Mouse (Mus musculus) stomach, embryonic 16.5 days (tissue): Measurements from ENCODE around the gene Ctsh. TPM values are rescaled to one million over a fixed set of nuclear protein-coding genes. Genes with fewer than 3 reads are reported as not detected.
"Not testable (repeated sequence)": the region's sequence is repeated elsewhere in the genome, so short reads cannot be mapped to it uniquely, and the experiment has no call there.

Source experiments
- ATAC-seq: fragments of 200-750 bp; cut with Nextera tagmentation; 2 replicates; pipeline ENCODE4 v1.8.0; 2017; ENCODE audit warnings: moderate number of reproducible peaks, moderate TSS enrichment; ENCODE audit not compliant: insufficient read depth, low FRiP score
- H3K27ac ChIP-seq: fragments of 300-500 bp; sonication (generic); 2 replicates; pipeline ENCODE4 v1.5.1; 2014; ENCODE audit warnings: low read length
- H3K27me3 ChIP-seq: fragments of 300-500 bp; sonication (generic); 2 replicates; pipeline ENCODE4 v1.6.1; 2014; ENCODE audit warnings: low read length, control low read depth, mixed read lengths; ENCODE audit not compliant: control insufficient read depth, insufficient read depth
- H3K36me3 ChIP-seq: fragments of 300-500 bp; sonication (generic); 2 replicates; pipeline ENCODE4 v1.6.1; 2014; ENCODE audit warnings: low read length; ENCODE audit not compliant: control insufficient read depth, insufficient read depth
- H3K4me1 ChIP-seq: fragments of 300-500 bp; sonication (generic); 2 replicates; pipeline ENCODE4 v1.6.1; 2014; ENCODE audit warnings: low read length, control low read depth, mixed read lengths; ENCODE audit not compliant: control insufficient read depth, insufficient read depth
- H3K4me2 ChIP-seq: fragments of 300-500 bp; sonication (generic); 2 replicates; pipeline ENCODE4 v1.6.1; 2014; ENCODE audit warnings: low read depth, low read length, mixed read lengths
- H3K4me3 ChIP-seq: fragments of 300-500 bp; sonication (generic); replicated peaks from 2 replicates; pipeline ENCODE4 v1.5.1; 2014; ENCODE audit warnings: mild to moderate bottlenecking, low read length
- H3K9ac ChIP-seq: fragments of 300-500 bp; sonication (generic); 2 replicates; pipeline ENCODE4 v1.6.1; 2014; ENCODE audit warnings: low read length
- H3K9me3 ChIP-seq: fragments of 300-500 bp; sonication (generic); replicated peaks from 2 replicates; pipeline ENCODE4 v1.6.1; 2016; ENCODE audit warnings: low read length, control low read depth; ENCODE audit not compliant: control insufficient read depth
- WGBS: fragments of 180-500 bp; shearing (Covaris S2); extraction: QIAGEN DNeasy Blood & Tissue Kit; methylation state at CpG from one replicate; pipeline ENCODE4 v1.1.7; 2014; 5-methylcytosine and 5-hydroxymethylcytosine counted together
- polyA plus RNA-seq: library from polyadenylated mRNA; unstranded; fragments of >200 nt; fragmentation: Nextera tagmentation; extraction: Ambion mirVana; gene quantifications from 2 replicates; pipeline ENCODE4 v1.2.1, GENCODE M21; 2015

Gene Ctsh
- polyA plus RNA-seq, 1 experiment from 2014 or later: 100 TPM

- ATAC-seq: no peak
- Histone ChIP-seq H3K27ac (peak overlapping the region; percentile 48), H3K9me3 (no peaks in the 10 kb centered on the region), H3K4me1 (peaks cover 4% of the 10 kb centered on the region; the same call in 1 of the 2 replicates), H3K9ac (no peak overlapping the region), H3K27me3 (no peaks in the 10 kb centered on the region), H3K4me2 (no peak overlapping the region), H3K4me3 (no peak overlapping the region), H3K36me3 (no peaks in the 10 kb centered on the region)
- WGBS: 72% methylated on average over 6 of the region's 6 CpGs
Observed at GRCm38 (mm10) chr9:90068786-90069185, 14.8 kb downstream of the Ctsh start.

- Histone ChIP-seq H3K4me1 (peaks cover 4% of the 10 kb centered on the region; the same call in 1 of the 2 replicates), H3K27ac (peak overlapping the region; percentile 48), H3K9ac (no peak overlapping the region), H3K9me3 (no peaks in the 10 kb centered on the region), H3K27me3 (no peaks in the 10 kb centered on the region), H3K36me3 (no peaks in the 10 kb centered on the region), H3K4me2 (no peak overlapping the region), H3K4me3 (no peak overlapping the region)
- peak; percentile 88; the same call in 1 of the 2 replicates for ATAC-seq
- 56% methylated on average over 7 of the region's 7 CpGs for WGBS
Observed at GRCm38 (mm10) chr9:90069485-90069884, 15.5 kb downstream of the Ctsh start.

GRCm38 (mm10) chr9:90070174-90070573, 16.2 kb downstream of the Ctsh start:
- Histone ChIP-seq H3K4me1 (peaks cover 4% of the 10 kb centered on the region; the same call in 1 of the 2 replicates), H3K27me3 (no peaks in the 10 kb centered on the region), H3K9ac (no peak overlapping the region), H3K4me2 (no peak overlapping the region), H3K27ac (peak overlapping the region; percentile 2; the same call in 1 of the 2 replicates), H3K4me3 (no peak overlapping the region), H3K9me3 (no peaks in the 10 kb centered on the region), H3K36me3 (no peaks in the 10 kb centered on the region)
- ATAC-seq: no peak
- WGBS: 81% methylated on average over 7 of the region's 7 CpGs

GRCm38 (mm10) chr9:90075336-90075735, 21.4 kb downstream of the Ctsh start:
- no peaks in the 10 kb centered on the region for H3K9me3 ChIP-seq
- WGBS: 81% methylated on average over 4 of the region's 4 CpGs
- no peaks in the 10 kb centered on the region for H3K27me3 ChIP-seq
- no peak overlapping the region for H3K27ac ChIP-seq
- no peaks in the 10 kb centered on the region for H3K4me1 ChIP-seq
- H3K9ac ChIP-seq: no peak overlapping the region
- H3K4me2 ChIP-seq: no peak overlapping the region
- no peak overlapping the region for H3K4me3 ChIP-seq
- ATAC-seq: no peak
- no peaks in the 10 kb centered on the region for H3K36me3 ChIP-seq

GRCm38 (mm10) chr9:90076131-90076530, 22.2 kb downstream of the Ctsh start:
- H3K27ac ChIP-seq: no peak overlapping the region
- no peaks in the 10 kb centered on the region for H3K4me1 ChIP-seq
- no peaks in the 10 kb centered on the region for H3K9me3 ChIP-seq
- no peak overlapping the region for H3K9ac ChIP-seq
- 84% methylated on average over 5 of the region's 5 CpGs for WGBS
- H3K4me3 ChIP-seq: no peak overlapping the region
- H3K27me3 ChIP-seq: no peaks in the 10 kb centered on the region
- no peaks in the 10 kb centered on the region for H3K36me3 ChIP-seq
- H3K4me2 ChIP-seq: no peak overlapping the region
- no peak for ATAC-seq

DNA sequence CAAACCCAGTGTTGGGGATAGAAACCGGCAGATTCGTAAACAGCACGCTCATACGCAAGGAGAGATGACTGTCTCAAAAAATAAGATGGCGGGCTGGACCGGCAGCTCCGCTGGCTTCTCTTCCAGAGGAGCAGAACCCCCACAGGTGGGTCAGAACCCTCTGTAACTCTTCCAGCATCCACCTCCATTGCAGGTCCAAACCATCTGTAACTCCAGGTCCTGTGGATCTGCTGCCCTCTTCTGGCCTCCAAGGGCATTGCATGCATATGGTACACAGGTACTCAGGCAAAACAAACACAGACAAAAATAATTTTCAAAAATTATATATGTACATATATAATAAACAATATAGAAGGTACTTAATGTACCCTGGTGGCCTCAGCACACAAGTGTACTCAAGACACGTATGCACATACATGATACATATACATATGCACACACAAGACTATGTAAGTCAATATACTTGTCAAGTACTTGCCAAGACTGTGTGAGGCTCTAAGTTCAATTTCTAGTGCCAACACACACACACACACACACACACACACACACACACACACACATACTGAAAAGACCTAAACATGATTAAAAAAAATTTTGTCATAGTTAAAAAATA, 23.0 kb downstream of the Ctsh start:
- Histone ChIP-seq H3K4me3 (no peak overlapping the region), H3K27me3 (no peaks in the 10 kb centered on the region), H3K4me1 (no peaks in the 10 kb centered on the region), H3K9me3 (no peaks in the 10 kb centered on the region), H3K27ac (no peak overlapping the region), H3K36me3 (no peaks in the 10 kb centered on the region), H3K4me2 (no peak overlapping the region), H3K9ac (no peak overlapping the region)
- WGBS: 57% methylated on average over 8 of the region's 8 CpGs
- ATAC-seq: peak; percentile 29; the same call in 1 of the 2 replicates

GRCm38 (mm10) chr9:90081961-90082360, 28.0 kb downstream of the Ctsh start:
- H3K4me3 ChIP-seq, H3K27ac ChIP-seq, H3K9me3 ChIP-seq, H3K9ac ChIP-seq, H3K4me1 ChIP-seq, ATAC-seq, H3K27me3 ChIP-seq, H3K36me3 ChIP-seq, H3K4me2 ChIP-seq: not testable (repeated sequence)
- WGBS: 80% methylated on average over 6 of the region's 6 CpGs

DNA sequence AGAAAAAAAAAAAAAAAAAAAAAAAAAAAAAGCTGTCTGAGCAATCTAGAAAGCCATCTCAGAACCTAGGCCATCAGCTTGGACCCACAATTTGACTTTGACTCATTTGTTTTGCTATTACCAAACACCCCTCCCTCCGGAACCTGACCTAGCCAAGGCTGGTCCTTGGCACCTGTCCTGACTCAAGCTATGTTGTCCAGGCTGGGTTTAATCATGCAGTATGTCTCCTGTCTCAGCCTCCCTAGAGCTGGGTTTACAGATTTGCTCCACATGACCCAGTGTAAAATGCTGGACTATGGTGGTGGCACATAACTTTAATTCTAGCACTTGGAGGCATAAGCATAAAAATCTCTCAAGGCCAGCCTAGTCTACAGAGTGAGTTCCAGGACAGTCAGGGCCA, 29.0 kb downstream of the Ctsh start:
- Histone ChIP-seq H3K4me3 (no peak overlapping the region), H3K27ac (no peak overlapping the region), H3K4me1 (no peaks in the 10 kb centered on the region), H3K9ac (no peak overlapping the region), H3K27me3 (no peaks in the 10 kb centered on the region), H3K9me3 (no peaks in the 10 kb centered on the region; the same call in 1 of the 2 replicates), H3K4me2 (no peak overlapping the region), H3K36me3 (no peaks in the 10 kb centered on the region; the same call in 1 of the 2 replicates)
- ATAC-seq: no peak
- 92% methylated on average over 1 of the region's 1 CpGs for WGBS

- Histone ChIP-seq H3K27me3 (no peaks in the 10 kb centered on the region), H3K4me3 (no peak overlapping the region), H3K36me3 (peaks cover 4% of the 10 kb centered on the region; the same call in 1 of the 2 replicates), H3K9me3 (no peaks in the 10 kb centered on the region; the same call in 1 of the 2 replicates), H3K9ac (no peak overlapping the region), H3K4me2 (no peak overlapping the region), H3K27ac (no peak overlapping the region), H3K4me1 (no peaks in the 10 kb centered on the region)
- 85% methylated on average over 3 of the region's 3 CpGs for WGBS
- ATAC-seq: no peak
Observed at GRCm38 (mm10) chr9:90084152-90084551, 30.2 kb downstream of the Ctsh start.
